Comparison of ENCODE assay signal across 8 mouse cellular contexts in the genomic region with DNA sequence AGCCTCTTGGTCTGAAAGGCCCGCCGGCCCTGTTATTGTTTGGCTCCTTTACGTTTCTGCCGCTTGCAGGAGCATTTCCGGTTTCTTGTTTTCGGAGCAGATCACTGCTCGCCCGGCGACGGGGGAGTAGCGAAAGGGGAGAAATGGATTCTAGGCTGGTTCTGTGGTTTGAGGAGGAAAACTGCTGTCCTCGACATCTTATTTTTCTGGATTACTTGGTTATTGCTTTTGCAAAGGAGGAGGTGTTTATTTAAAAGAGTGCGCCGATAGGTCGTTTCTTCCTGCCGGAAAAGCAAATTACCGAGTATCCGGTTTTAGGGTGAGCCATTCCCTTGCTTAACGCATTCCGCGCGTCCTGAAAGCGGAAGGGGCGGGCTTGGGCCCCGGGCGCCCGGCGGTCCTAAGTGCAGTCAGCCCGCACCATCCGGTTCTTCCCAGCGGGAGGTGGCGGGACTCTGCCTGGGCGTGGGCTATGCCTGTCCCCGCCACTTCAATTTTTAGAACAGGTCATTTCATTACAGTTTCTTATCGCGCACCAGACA. TPM values are rescaled to one million over a fixed set of nuclear protein-coding genes. Genes with fewer than 3 reads are reported as not detected.
A peak's percentile ranks its signal among the peaks of the same experiment; 100 is the strongest.
DNase-seq lines count a peak whose midpoint lies in the region; ATAC-seq and TF ChIP-seq lines count a peak whose summit lies in the region.

No protein-coding gene starts in this region.

- peak; percentile 48; the same call in 1 of the 2 replicates for TF ChIP-seq POLR2A in lung, adult 2 months (IDR thresholded peaks at IDR 0.05; ENCODE audit: borderline replicate concordance, extremely low read depth, low read depth, low read length)

- peak overlapping the region; percentile 99 for H3K27ac ChIP-seq in ES-E14 (ENCODE audit: insufficient read depth, low read depth, low read length, poor library complexity, severe bottlenecking)
- H3K27ac ChIP-seq in forebrain, embryonic 13.5 days: peak overlapping the region; percentile 97

- peak overlapping the region; percentile 90 to 97 for H3K4me3 ChIP-seq in ES-E14 (ENCODE audit: insufficient read depth in 1 of 2, low read depth in 1 of 2, low read length in 2 of 2, poor library complexity in 1 of 2, severe bottlenecking in 1 of 2)
- H3K4me3 ChIP-seq in forebrain, embryonic 13.5 days: peak overlapping the region; percentile 67
- peak overlapping the region; percentile 91 for H3K4me3 ChIP-seq in lung, adult 2 months (replicated peaks; ENCODE audit: extremely low read depth, low read depth, low read length)

- peak; percentile 94 for DNase-seq in ES-E14 (ENCODE audit: low read depth, low spot score)
- DNase-seq in heart, postnatal 10 days: peak; percentile 94 to 95
- DNase-seq in large intestine, adult 2 months (ENCODE audit: low read depth, low spot score): peak; percentile 68
- DNase-seq in lung, adult 2 months: peak; percentile 85
- peak; percentile 81 to 86 for DNase-seq in thymus, adult 18-20 months

- in situ Hi-C loops in ES-E14 (cut with MboI; ENCODE audit: low sequenced_read_pairs in 2 of 2, unreplicated experiment in 2 of 2): no loop called here

- H3K9me3 ChIP-seq in ES-E14 (ENCODE audit: control insufficient read depth, insufficient read depth, low read depth, low read length): no peaks in the 10 kb centered on the region
- no peaks in the 10 kb centered on the region for H3K9me3 ChIP-seq in forebrain, embryonic 13.5 days (replicated peaks)

- H3K36me3 ChIP-seq in ES-E14 (ENCODE audit: control insufficient read depth, insufficient read depth, low read length, poor library complexity, severe bottlenecking): peaks cover 15% of the 10 kb centered on the region
- H3K36me3 ChIP-seq in forebrain, embryonic 13.5 days (ENCODE audit: poor library complexity, severe bottlenecking): peaks cover 8% of the 10 kb centered on the region; the same call in 1 of the 2 replicates

- H3K4me2 ChIP-seq in forebrain, embryonic 13.5 days: peak overlapping the region; percentile 91

- H3K9ac ChIP-seq in ES-E14 (ENCODE audit: insufficient read depth, low read depth, low read length, poor library complexity, severe bottlenecking): peak overlapping the region; percentile 98
- H3K9ac ChIP-seq in forebrain, embryonic 13.5 days: peak overlapping the region; percentile 88

- H3K27me3 ChIP-seq in forebrain, embryonic 13.5 days: no peaks in the 10 kb centered on the region

- under 1% methylated on average over 36 of the region's 36 CpGs for WGBS in forebrain, embryonic 13.5 days
- WGBS in large intestine, adult 2 months: under 1% methylated on average over 36 of the region's 36 CpGs
- WGBS in lung, adult 2 months: under 1% methylated on average over 36 of the region's 36 CpGs

- intact Hi-C loops in heart, postnatal 10 days (cut with DNase I): loop anchor here (2.0 kb wide), 1 partner anchor 26 kb away; no protein-coding TSS in a partner anchor

- ATAC-seq in cerebellum, adult (ENCODE audit: insufficient number of reproducible peaks, low FRiP score, low TSS enrichment): peak; percentile 67; the same call in 1 of the 2 replicates
- ATAC-seq in forebrain, embryonic 13.5 days: peak; percentile 85
- peak; percentile 49 for ATAC-seq in neutrophil, adult 5-6 weeks (ENCODE audit: extremely low read depth, insufficient number of reproducible peaks, low FRiP score, poor library complexity, severe bottlenecking)

- H3K4me1 ChIP-seq in ES-E14 (ENCODE audit: control insufficient read depth in 2 of 2, insufficient read depth in 2 of 2, low read length in 2 of 2, poor library complexity in 1 of 2): peaks cover 9 to 25% of the 10 kb centered on the region in 2 experiments
- H3K4me1 ChIP-seq in forebrain, embryonic 13.5 days: peaks cover 46% of the 10 kb centered on the region
- H3K4me1 ChIP-seq in lung, adult 2 months (ENCODE audit: control insufficient read depth, insufficient read depth, low read length): peaks cover 10% of the 10 kb centered on the region

- TF ChIP-seq CTCF in lung, adult 2 months (IDR thresholded peaks at IDR 0.05; ENCODE audit: insufficient read depth, low read length): no peak

TF ChIP-seq in ES-E14, 5 proteins besides CTCF, POLR2A, EP300 and RAD21:
- TF ChIP-seq MAFK (IDR thresholded peaks at IDR 0.05; ENCODE audit: insufficient read depth, low read depth, low read length) (no peak; the same call in 1 of the 2 replicates), HCFC1 (IDR thresholded peaks at IDR 0.05; ENCODE audit: borderline replicate concordance, insufficient read depth, low read length) (0 out of 2 replicates have a peak, but pooled peaks have one; percentile 42), ZNF384 (IDR thresholded peaks at IDR 0.05; ENCODE audit: low read depth, low read length) (no peak), ZC3H11A (IDR thresholded peaks at IDR 0.05; ENCODE audit: borderline replicate concordance, low read depth, low read length) (no peak)
TF ChIP-seq in ES-E14: peak in this region for 1.

RNA-seq across cellular contexts. Expression of a gene that starts 1.1 kb away (rescaled TPM):
- 98.0 and 105 TPM in 2 replicates for total RNA-seq in ES-E14 (2012; rRNA removed)
- 119 and 129 TPM in 2 replicates for polyA plus RNA-seq in forebrain, embryonic 13.5 days (2015; fragmentation: Nextera tagmentation; extraction: Ambion mirVana)
- total RNA-seq in heart, postnatal 10 days (2021): 10 to 100 TPM; 32.5 to 45.2 TPM
- polyA plus RNA-seq in large intestine, adult 2 months (2012; rRNA removed): 80.8 and 93.2 TPM in 2 replicates
- 66.8 and 75.0 TPM in 2 replicates for polyA plus RNA-seq in lung, adult 2 months (2012; rRNA removed)
- 38.3 and 39.8 TPM in 2 replicates for total RNA-seq in neutrophil, adult 5-6 weeks (2017)

RNA-seq across cellular contexts. Expression of a gene that starts 1.2 kb away (rescaled TPM):
- 30.7 and 33.0 TPM in 2 replicates for total RNA-seq in ES-E14 (2012; rRNA removed)
- 32.0 and 35.1 TPM in 2 replicates for polyA plus RNA-seq in forebrain, embryonic 13.5 days (2015; fragmentation: Nextera tagmentation; extraction: Ambion mirVana)
- total RNA-seq in heart, postnatal 10 days (2021): 1 to 10 TPM; 5.9 to 6.8 TPM
- 24.8 and 28.7 TPM in 2 replicates for polyA plus RNA-seq in large intestine, adult 2 months (2012; rRNA removed)
- 11.9 and 15.0 TPM in 2 replicates for polyA plus RNA-seq in lung, adult 2 months (2012; rRNA removed)
- 3.8 and 8.0 TPM in 2 replicates for total RNA-seq in neutrophil, adult 5-6 weeks (2017)

RNA-seq across cellular contexts. Expression of a gene that starts 21.2 kb away (rescaled TPM):
- total RNA-seq in ES-E14 (2012; rRNA removed): 3.1 and 3.2 TPM in 2 replicates
- 63.1 and 72.0 TPM in 2 replicates for polyA plus RNA-seq in forebrain, embryonic 13.5 days (2015; fragmentation: Nextera tagmentation; extraction: Ambion mirVana)
- total RNA-seq in heart, postnatal 10 days (2021): 100 to 1,000 TPM in 1 of 2 experiments, 10 to 100 TPM in 1; 97.6 to 115 TPM
- 1.1 and 2.1 TPM in 2 replicates for polyA plus RNA-seq in large intestine, adult 2 months (2012; rRNA removed)
- polyA plus RNA-seq in lung, adult 2 months (2012; rRNA removed): 0.88 and 1.0 TPM in 2 replicates
- total RNA-seq in neutrophil, adult 5-6 weeks (2017): 0.47 and 0.49 TPM in 2 replicates

RNA-seq across cellular contexts. Expression of a gene that starts 24.5 kb away (rescaled TPM):
- 12.1 and 13.1 TPM in 2 replicates for total RNA-seq in ES-E14 (2012; rRNA removed)
- 12.7 and 14.0 TPM in 2 replicates for polyA plus RNA-seq in forebrain, embryonic 13.5 days (2015; fragmentation: Nextera tagmentation; extraction: Ambion mirVana)
- total RNA-seq in heart, postnatal 10 days (2021): 10 to 100 TPM; 29.9 to 36.5 TPM
- polyA plus RNA-seq in large intestine, adult 2 months (2012; rRNA removed): 4.1 and 5.6 TPM in 2 replicates
- 8.4 and 15.9 TPM in 2 replicates for polyA plus RNA-seq in lung, adult 2 months (2012; rRNA removed)
- not detected in 2 replicates for total RNA-seq in neutrophil, adult 5-6 weeks (2017)

RNA-seq across cellular contexts. Expression of a gene that starts 32.3 kb away (rescaled TPM):
- total RNA-seq in ES-E14 (2012; rRNA removed): 0.98 and 2.5 TPM in 2 replicates
- polyA plus RNA-seq in forebrain, embryonic 13.5 days (2015; fragmentation: Nextera tagmentation; extraction: Ambion mirVana): 1.7 and 2.0 TPM in 2 replicates
- total RNA-seq in heart, postnatal 10 days (2021): under 1 TPM; 0.02 to 0.10 TPM
- 0.12 and 0.29 TPM in 2 replicates for polyA plus RNA-seq in large intestine, adult 2 months (2012; rRNA removed)
- polyA plus RNA-seq in lung, adult 2 months (2012; rRNA removed): 3.1 TPM in 2 replicates
- total RNA-seq in neutrophil, adult 5-6 weeks (2017): 0.12 TPM in 1 of 2 replicates, not detected in the other

Comparison
In these comparisons a context has a peak if more than half of its experiments do, and no peak if none do; other contexts are left out.
1. Peak in every context shown above with its lines: DNase-seq, ATAC-seq, H3K4me3 ChIP-seq and H3K27ac ChIP-seq.
2. RNA of a gene that starts 21.2 kb away (total RNA-seq): 97.6 to 115 TPM in heart, postnatal 10 days; 3.1 to 3.2 TPM in ES-E14 and 0.47 to 0.49 TPM in neutrophil, adult 5-6 weeks; every median in the first group is over 10 times any median in the second.